Mouse (Mus musculus) lung, embryonic 16.5 days (tissue): ENCODE results near the gene Gm17428. TPM values are rescaled to one million over a fixed set of nuclear protein-coding genes. Genes with fewer than 3 reads are reported as not detected.
"Not testable (repeated sequence)": the region's sequence is repeated elsewhere in the genome, so short reads cannot be mapped to it uniquely, and the experiment has no call there.

Source experiments
- ATAC-seq: fragments of 200-750 bp; cut with Nextera tagmentation; 2 replicates; pipeline ENCODE4 v1.8.0; 2017; ENCODE audit warnings: low read depth, mild to moderate bottlenecking, moderate library complexity
- H3K27ac ChIP-seq: fragments of 300-500 bp; sonication (generic); 2 replicates; pipeline ENCODE4 v1.5.1; 2014; ENCODE audit warnings: mild to moderate bottlenecking, control low read depth, low read length
- H3K27me3 ChIP-seq: fragments of 300-500 bp; sonication (generic); 2 replicates; pipeline ENCODE4 v1.6.1; 2014; ENCODE audit warnings: low read depth, low read length, mixed read lengths; ENCODE audit not compliant: control insufficient read depth, insufficient read depth
- H3K36me3 ChIP-seq: fragments of 300-500 bp; sonication (generic); 2 replicates; pipeline ENCODE4 v1.6.1; 2014; ENCODE audit warnings: low read length; ENCODE audit not compliant: control insufficient read depth, insufficient read depth
- H3K4me1 ChIP-seq: fragments of 300-500 bp; sonication (generic); replicated peaks from 2 replicates; pipeline ENCODE4 v1.6.1; 2014; ENCODE audit warnings: low read length, mixed read lengths; ENCODE audit not compliant: control insufficient read depth, insufficient read depth
- H3K4me2 ChIP-seq: fragments of 300-500 bp; sonication (generic); 2 replicates; pipeline ENCODE4 v1.6.1; 2014; ENCODE audit warnings: low read depth, low read length, control low read depth
- H3K4me3 ChIP-seq: fragments of 300-500 bp; sonication (generic); 2 replicates; pipeline ENCODE4 v1.5.1; 2014; ENCODE audit warnings: mild to moderate bottlenecking, low read length, control low read depth
- H3K9ac ChIP-seq: fragments of 300-500 bp; sonication (generic); 2 replicates; pipeline ENCODE4 v1.6.1; 2014; ENCODE audit warnings: low read length, control low read depth
- H3K9me3 ChIP-seq: fragments of 300-500 bp; sonication (generic); 2 replicates; pipeline ENCODE4 v1.6.1; 2016; ENCODE audit warnings: low read length; ENCODE audit not compliant: control insufficient read depth
- WGBS: fragments of 180-500 bp; shearing (Covaris S2); extraction: QIAGEN DNeasy Blood & Tissue Kit; methylation state at CpG from one replicate; pipeline ENCODE4 v1.1.7; 2014; 5-methylcytosine and 5-hydroxymethylcytosine counted together
- polyA plus RNA-seq: library from polyadenylated mRNA; unstranded; fragments of >200 nt; fragmentation: Nextera tagmentation; extraction: Ambion mirVana; gene quantifications from 2 replicates; pipeline ENCODE4 v1.2.1, GENCODE M21; 2015

Gm17428 gene
- polyA plus RNA-seq, 1 experiment from 2014 or later: not detected

GRCm38 (mm10) chr14:54947008-54947407 is 29.7 kb upstream of the Gm17428 start:
- WGBS: 79% methylated on average over 7 of the region's 11 CpGs
- H3K4me3 ChIP-seq: not testable (repeated sequence)

GRCm38 (mm10) chr14:54948781-54949180 is 28.0 kb upstream of the Gm17428 start:
- WGBS: 77% methylated on average over 9 of the region's 9 CpGs
- no peak overlapping the region for H3K9ac ChIP-seq

More at GRCm38 (mm10) chr14:54947008-54947407, 29.7 kb upstream of the Gm17428 start:
- H3K9ac ChIP-seq, H3K27ac ChIP-seq, H3K9me3 ChIP-seq, H3K4me1 ChIP-seq, H3K27me3 ChIP-seq, H3K36me3 ChIP-seq, H3K4me2 ChIP-seq, ATAC-seq: not testable (repeated sequence)

GRCm38 (mm10) chr14:54950493-54950892 is 26.2 kb upstream of the Gm17428 start:
- H3K4me1 ChIP-seq: no peaks in the 10 kb centered on the region
- no peak overlapping the region for H3K27ac ChIP-seq
- no peak overlapping the region for H3K4me3 ChIP-seq
- no peaks in the 10 kb centered on the region for H3K27me3 ChIP-seq
- no peak for ATAC-seq
- no peaks in the 10 kb centered on the region for H3K9me3 ChIP-seq
- no peak overlapping the region for H3K9ac ChIP-seq
- no peaks in the 10 kb centered on the region for H3K36me3 ChIP-seq
- no peak overlapping the region for H3K4me2 ChIP-seq
- WGBS: 57% methylated on average over 12 of the region's 12 CpGs

More at GRCm38 (mm10) chr14:54948781-54949180, 28.0 kb upstream of the Gm17428 start:
- no peak overlapping the region for H3K27ac ChIP-seq
- H3K4me3 ChIP-seq: no peak overlapping the region
- no peaks in the 10 kb centered on the region for H3K27me3 ChIP-seq
- H3K4me1 ChIP-seq: no peaks in the 10 kb centered on the region
- 0 out of 2 replicates have a peak, but pooled peaks have one; percentile 2 for ATAC-seq
- H3K4me2 ChIP-seq: no peak overlapping the region
- H3K36me3 ChIP-seq: no peaks in the 10 kb centered on the region
- H3K9me3 ChIP-seq: no peaks in the 10 kb centered on the region

- Histone ChIP-seq H3K4me1 (no peaks in the 10 kb centered on the region), H3K4me3 (no peak overlapping the region), H3K36me3 (no peaks in the 10 kb centered on the region), H3K4me2 (no peak overlapping the region), H3K27me3 (no peaks in the 10 kb centered on the region), H3K9ac (no peak overlapping the region), H3K27ac (no peak overlapping the region), H3K9me3 (no peaks in the 10 kb centered on the region)
- no peak for ATAC-seq
- whole genome bisulfite sequencing: 87% methylated on average over 6 of the region's 6 CpGs
Measured at GRCm38 (mm10) chr14:54951587-54951986, 25.1 kb upstream of the Gm17428 start.

- H3K4me2 ChIP-seq: no peak overlapping the region
- no peaks in the 10 kb centered on the region for H3K36me3 ChIP-seq
- H3K9me3 ChIP-seq: no peaks in the 10 kb centered on the region
- no peaks in the 10 kb centered on the region for H3K4me1 ChIP-seq
- H3K27me3 ChIP-seq: no peaks in the 10 kb centered on the region
- WGBS: 81% methylated on average over 8 of the region's 8 CpGs
- H3K27ac ChIP-seq: no peak overlapping the region
- no peak overlapping the region for H3K9ac ChIP-seq
- no peak for ATAC-seq
- no peak overlapping the region for H3K4me3 ChIP-seq
Measured at GRCm38 (mm10) chr14:54953664-54954206, 23.0 kb upstream of the Gm17428 start.

- H3K9ac ChIP-seq: no peak overlapping the region
- H3K27me3 ChIP-seq: no peaks in the 10 kb centered on the region
- no peak overlapping the region for H3K4me2 ChIP-seq
- 72% methylated on average over 3 of the region's 3 CpGs for WGBS
- no peak for ATAC-seq
- H3K9me3 ChIP-seq: no peaks in the 10 kb centered on the region
- H3K4me1 ChIP-seq: no peaks in the 10 kb centered on the region
- H3K27ac ChIP-seq: no peak overlapping the region
- H3K36me3 ChIP-seq: no peaks in the 10 kb centered on the region
- no peak overlapping the region for H3K4me3 ChIP-seq
Measured at GRCm38 (mm10) chr14:54954474-54954873, 22.3 kb upstream of the Gm17428 start.

GRCm38 (mm10) chr14:54955481-54955880 is 21.3 kb upstream of the Gm17428 start:
- Histone ChIP-seq H3K27ac (no peak overlapping the region), H3K4me2 (no peak overlapping the region), H3K27me3 (no peaks in the 10 kb centered on the region), H3K9me3 (no peaks in the 10 kb centered on the region), H3K4me1 (no peaks in the 10 kb centered on the region), H3K9ac (no peak overlapping the region), H3K4me3 (no peak overlapping the region), H3K36me3 (no peaks in the 10 kb centered on the region)
- 78% methylated on average over 3 of the region's 3 CpGs for WGBS
- ATAC-seq: no peak

GRCm38 (mm10) chr14:54956533-54956932 is 20.2 kb upstream of the Gm17428 start:
- Histone ChIP-seq H3K4me2 (no peak overlapping the region), H3K4me3 (no peak overlapping the region), H3K4me1 (no peaks in the 10 kb centered on the region), H3K27me3 (no peaks in the 10 kb centered on the region), H3K9me3 (no peaks in the 10 kb centered on the region), H3K36me3 (no peaks in the 10 kb centered on the region), H3K27ac (no peak overlapping the region), H3K9ac (no peak overlapping the region)
- 81% methylated on average over 9 of the region's 9 CpGs for WGBS
- no peak for ATAC-seq

GRCm38 (mm10) chr14:54958503-54958902 is 18.2 kb upstream of the Gm17428 start:
- Histone ChIP-seq H3K9me3 (no peaks in the 10 kb centered on the region), H3K4me2 (no peak overlapping the region), H3K27me3 (no peaks in the 10 kb centered on the region), H3K36me3 (no peaks in the 10 kb centered on the region), H3K4me1 (no peaks in the 10 kb centered on the region), H3K4me3 (no peak overlapping the region), H3K9ac (no peak overlapping the region), H3K27ac (no peak overlapping the region)
- WGBS: 74% methylated on average over 4 of the region's 4 CpGs
- no peak for ATAC-seq

- no peaks in the 10 kb centered on the region for H3K27me3 ChIP-seq
- no peaks in the 10 kb centered on the region for H3K36me3 ChIP-seq
- no peak overlapping the region for H3K4me2 ChIP-seq
- H3K9me3 ChIP-seq: no peaks in the 10 kb centered on the region
- H3K4me1 ChIP-seq: no peaks in the 10 kb centered on the region
- no peak overlapping the region for H3K9ac ChIP-seq
- H3K27ac ChIP-seq: no peak overlapping the region
- 87% methylated on average over 3 of the region's 3 CpGs for WGBS
- ATAC-seq: no peak
- H3K4me3 ChIP-seq: no peak overlapping the region
Measured at GRCm38 (mm10) chr14:54959197-54959596, 17.5 kb upstream of the Gm17428 start.
